Mouse (Mus musculus) MEL (cell line): ENCODE measurements at regions not wholly inside any gene's neighbourhood (a gene's known extent, or its start where the extent isn't known, plus 50 kb on each side); places are given as distances from the start of the nearest gene placed in this dataset.

Source experiments
- CHD2 ChIP-seq: IDR thresholded peaks from 2 replicates; pipeline ENCODE4 v1.6.1; 2011; ENCODE audit warnings: low read length, improper control_type of control experiment
- CTCF ChIP-seq, 3 experiments: IDR thresholded peaks in 2 of 3; conservative IDR thresholded peaks in 1 of 3; 2 replicates each; pipeline ENCODE4 v1.5.1; 2011 to 2012; ENCODE audit warnings: low read length in 3 of 3, low read depth in 2 of 3, mild to moderate bottlenecking in 2 of 3, improper control_type of control experiment in 1 of 3, inconsistent platforms in 1 of 3, mixed read lengths in 1 of 3, moderate library complexity in 1 of 3; ENCODE audit not compliant: control insufficient read depth in 1 of 3, insufficient read depth in 1 of 3, poor library complexity in 1 of 3, severe bottlenecking in 1 of 3
- EP300 ChIP-seq, 2 experiments: IDR thresholded peaks; 2 replicates each; pipeline ENCODE4 v1.6.1; 2011; ENCODE audit warnings: improper control_type of control experiment in 2 of 2, low read length in 2 of 2, low read depth in 1 of 2, mild to moderate bottlenecking in 1 of 2
- GATA1 ChIP-seq: IDR thresholded peaks from 2 replicates; pipeline ENCODE4 v1.6.1; 2011; ENCODE audit warnings: low read depth, low read length, improper control_type of control experiment
- HCFC1 ChIP-seq: IDR thresholded peaks from 2 replicates; pipeline ENCODE4 v1.6.1; 2012; ENCODE audit warnings: low read depth, mild to moderate bottlenecking, inconsistent platforms, low read length, improper control_type of control experiment, moderate library complexity
- MAZ ChIP-seq: IDR thresholded peaks from 2 replicates; pipeline ENCODE4 v1.6.1; 2012; ENCODE audit warnings: low read depth, mild to moderate bottlenecking, inconsistent platforms, low read length, improper control_type of control experiment
- NRF1 ChIP-seq: IDR thresholded peaks from 2 replicates; pipeline ENCODE4 v1.6.1; 2014; ENCODE audit warnings: low read depth, mild to moderate bottlenecking, inconsistent platforms, low read length, improper control_type of control experiment, moderate library complexity; ENCODE audit not compliant: poor library complexity, insufficient read depth, severe bottlenecking
- POLR2A ChIP-seq, 2 experiments: IDR thresholded peaks; 2 replicates each; pipeline ENCODE4 v1.6.1; 2011 to 2012; ENCODE audit warnings: low read length in 2 of 2, mild to moderate bottlenecking in 2 of 2, control low read depth in 1 of 2, improper control_type of control experiment in 1 of 2, low read depth in 1 of 2, moderate library complexity in 1 of 2; ENCODE audit not compliant: control insufficient read depth in 1 of 2, insufficient read depth in 1 of 2, poor library complexity in 1 of 2
- POLR2AphosphoS2 ChIP-seq: IDR thresholded peaks from 2 replicates; pipeline ENCODE4 v1.6.1; 2011; ENCODE audit warnings: low read length, improper control_type of control experiment
- ZC3H11A ChIP-seq: IDR thresholded peaks from 2 replicates; pipeline ENCODE4 v1.6.1; 2012; ENCODE audit warnings: low read depth, mild to moderate bottlenecking, inconsistent platforms, low read length, improper control_type of control experiment

- TF ChIP-seq ZC3H11A (no peak), EP300 (IDR thresholded peaks at IDR 0.05; ENCODE audit: low read depth in 1 of 2, low read length in 2 of 2) (no peak), CTCF (IDR thresholded peaks at IDR 0.05 in 2 of 3, conservative IDR thresholded peaks at IDR 0.05 in 1 of 3; ENCODE audit: control insufficient read depth in 1 of 3, insufficient read depth in 1 of 3, low read depth in 2 of 3, low read length in 3 of 3, poor library complexity in 1 of 3, severe bottlenecking in 1 of 3) (no peak), GATA1 (no peak), CHD2 (no peak), POLR2A (IDR thresholded peaks at IDR 0.05; ENCODE audit: control insufficient read depth in 1 of 2, insufficient read depth in 1 of 2, low read depth in 1 of 2, low read length in 2 of 2, poor library complexity in 1 of 2) (no peak), NRF1 (no peak), MAZ (no peak), HCFC1 (no peak), POLR2AphosphoS2 (no peak)
Measured at GRCm38 (mm10) chr12:92944352-92944751, 1095.4 kb upstream of the Sel1l start.
